Mouse (Mus musculus): ENCODE measurements at regions not wholly inside any gene's neighbourhood (a gene's known extent, or its start where the extent isn't known, plus 50 kb on each side); places are given as distances from the start of the nearest gene placed in this dataset.

GRCm38 (mm10) chr9:115840791-115841190 is 68.5 kb upstream of the Gadl1 start:
- TF ChIP-seq CTCF (IDR thresholded peaks at IDR 0.05; ENCODE audit: borderline replicate concordance, extremely low read depth, insufficient read depth, insufficient read length), result no peak
- no peak for TF ChIP-seq POLR2A (IDR thresholded peaks at IDR 0.05; ENCODE audit: borderline replicate concordance, extremely low read depth, insufficient read depth, insufficient read length, poor library complexity, severe bottlenecking)
